Mouse (Mus musculus): Measurements from ENCODE around the gene Anxa5.
A peak's percentile ranks its signal among the peaks of the same experiment; 100 is the strongest.

The Anxa5 gene

DNA sequence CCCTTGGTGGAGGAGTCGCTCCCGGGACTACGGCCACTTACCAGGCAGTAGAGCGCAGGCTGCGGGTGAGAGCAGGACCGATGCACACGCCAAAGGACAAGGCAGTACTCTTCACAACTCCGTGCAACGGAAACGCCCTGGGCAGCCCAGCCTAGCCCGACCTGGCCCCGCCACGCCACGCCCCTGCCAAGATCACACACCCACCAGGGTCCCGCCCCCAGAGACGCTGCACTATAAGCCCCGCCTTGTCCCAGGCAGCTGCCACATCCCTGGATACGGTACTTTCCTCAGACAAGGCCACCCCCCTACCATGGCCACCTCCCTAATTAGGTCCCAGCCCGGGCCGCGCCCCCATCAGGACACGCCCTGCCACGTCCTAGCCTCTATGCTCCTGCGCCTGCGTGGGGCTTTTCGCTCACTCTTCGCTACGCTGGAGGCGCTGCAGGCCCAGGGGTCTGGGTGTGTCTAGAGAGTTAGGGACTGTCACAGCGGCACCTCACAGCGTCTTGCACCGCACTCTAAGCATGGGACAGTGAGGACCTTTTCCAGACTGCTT is at the start of gene Anxa5, which contains the start of gene 1810062G17Rik:
TSS of gene Anxa5 (minus strand) at position 363 of the 556 bp plus-strand sequence.
TSS of gene 1810062G17Rik (plus strand) at position 406 of the 556 bp plus-strand sequence.
- DNase-seq (ENCODE audit: low read depth, low spot score), result peak; percentile 93

DNA sequence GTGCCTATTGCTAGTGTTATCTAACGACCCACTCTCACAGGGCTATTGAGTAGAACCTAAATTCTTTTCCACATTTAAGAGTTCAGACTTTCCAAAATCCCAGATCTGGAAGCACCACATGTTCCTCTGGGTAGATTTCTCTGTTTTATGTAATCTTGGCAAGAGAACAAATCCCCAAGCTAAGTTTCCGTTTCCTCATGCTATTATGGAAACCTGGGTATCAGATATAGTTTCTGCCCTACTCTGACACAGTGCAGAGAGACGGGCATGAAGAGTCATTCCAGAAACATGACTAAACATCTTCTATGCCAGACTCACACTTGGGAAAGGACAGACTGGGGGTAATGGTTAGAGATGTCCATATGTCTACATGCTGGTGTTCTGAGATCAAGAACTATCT is 48.8 kb upstream of the Anxa5 start:
- no peak for DNase-seq (ENCODE audit: low read depth, low spot score)

DNA sequence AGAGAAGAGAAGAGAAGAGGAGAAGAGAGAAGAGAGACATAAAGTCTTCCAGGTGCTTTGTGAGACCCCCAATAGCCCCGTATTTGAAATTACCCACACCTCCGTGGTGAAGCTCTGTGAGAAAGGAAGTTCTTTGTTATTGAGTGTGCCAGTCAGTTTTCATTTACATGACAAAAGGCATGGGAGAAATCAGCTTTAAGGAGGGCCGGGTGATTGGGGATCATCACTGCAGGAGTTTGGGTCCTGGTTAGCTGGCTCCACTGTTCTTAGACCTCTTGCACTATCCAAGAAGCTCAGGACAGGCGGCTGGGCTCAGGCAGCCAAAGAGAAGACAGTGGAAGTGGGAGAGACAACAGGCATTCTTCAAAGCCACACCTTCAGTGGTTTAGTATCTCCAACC is 46.4 kb upstream of the Anxa5 start:
- DNase-seq (ENCODE audit: low read depth, low spot score), result no peak

DNA sequence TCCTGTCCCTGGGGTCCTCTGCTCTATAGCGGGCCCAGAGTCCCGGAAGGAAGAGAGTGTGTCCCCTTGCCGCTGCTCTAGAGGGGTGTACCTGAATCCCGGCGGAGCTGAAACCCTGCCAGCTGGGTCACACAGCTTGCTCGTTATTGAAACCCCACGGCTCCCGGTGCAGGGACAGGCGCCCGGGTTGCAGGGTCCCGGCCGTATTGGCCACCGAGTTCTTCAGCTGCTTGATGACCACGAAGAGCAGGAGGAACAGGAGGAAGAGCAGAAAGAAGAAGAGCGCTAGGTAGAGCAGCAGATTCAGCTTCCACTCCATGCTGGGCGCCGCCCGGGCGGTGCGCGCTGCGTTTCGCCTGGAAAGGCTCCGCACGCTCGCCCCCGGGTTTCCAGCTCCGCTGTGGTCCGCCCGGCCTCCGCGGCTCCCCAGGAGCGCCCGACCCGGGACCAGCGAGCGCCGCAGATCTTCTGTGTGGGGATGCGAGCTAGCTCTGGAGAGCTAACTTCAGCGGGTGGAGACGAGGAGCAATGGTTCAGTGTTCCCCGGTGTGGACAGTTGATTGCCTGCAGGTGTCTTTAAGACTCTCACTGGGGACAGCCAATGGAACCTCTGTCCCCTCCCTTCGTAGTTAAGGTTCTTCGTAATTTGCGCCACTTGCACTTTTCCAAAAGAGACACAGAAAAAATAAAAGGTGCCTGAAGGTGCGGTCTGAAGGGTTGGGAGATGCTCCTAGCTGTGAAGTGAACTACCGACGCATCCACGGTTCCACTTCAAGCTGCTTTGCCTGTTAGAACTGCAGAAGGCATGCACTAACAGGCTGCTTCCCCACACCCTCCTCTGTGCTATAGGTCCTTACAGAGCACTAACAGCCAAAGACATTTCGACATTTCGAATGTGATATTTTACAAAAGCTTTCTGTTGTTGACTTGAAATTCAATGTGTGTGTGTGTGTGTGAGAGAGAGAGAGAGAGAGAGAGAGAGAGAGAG is 45.7 kb upstream of the Anxa5 start, which contains the start of gene Gm11549:
TSS of gene Gm11549 (minus strand) at position 741 of the 988 bp plus-strand sequence.
- peak; percentile 13 for DNase-seq (ENCODE audit: low read depth, low spot score)

DNA sequence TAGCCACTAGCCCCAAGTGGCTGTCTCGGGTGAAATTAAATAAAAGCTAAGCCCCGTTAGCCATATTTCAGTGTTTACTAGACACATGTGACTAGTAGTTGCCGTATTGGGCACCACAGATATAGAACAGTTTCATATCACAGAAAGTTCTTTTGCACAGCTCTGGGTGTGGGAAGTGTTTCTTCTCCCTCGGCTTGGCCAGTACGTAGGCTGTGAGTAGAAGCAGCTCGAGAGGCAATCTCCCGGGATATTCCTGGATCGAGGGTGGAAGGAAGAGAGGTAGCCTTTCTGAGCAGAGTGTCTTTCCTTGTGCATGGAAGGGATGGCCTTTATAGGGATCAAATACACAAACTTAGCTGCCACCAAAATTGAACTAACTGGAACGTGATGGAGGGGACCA is 40.5 kb upstream of the Anxa5 start:
- no peak for DNase-seq (ENCODE audit: low read depth, low spot score)

DNA sequence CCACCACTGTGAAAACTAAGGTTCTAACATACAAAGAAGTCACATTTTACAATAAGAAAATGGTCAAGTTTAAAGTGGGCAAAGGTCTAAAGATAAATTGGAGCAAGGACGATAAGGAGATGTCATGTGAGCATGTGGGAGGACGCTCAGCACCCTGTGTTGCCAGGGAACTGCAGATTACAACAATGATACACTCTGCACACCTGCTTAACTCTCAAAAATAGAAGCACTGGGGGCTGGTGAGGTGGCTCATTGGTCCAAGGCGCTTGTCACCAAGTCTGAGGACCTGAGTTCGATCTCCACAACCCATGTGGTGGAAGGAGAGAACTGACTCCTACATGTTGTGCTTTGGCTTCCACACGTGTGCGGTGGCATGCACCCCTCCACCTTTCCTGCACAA is 35.8 kb upstream of the Anxa5 start:
- no peak for DNase-seq (ENCODE audit: low read depth, low spot score)

DNA sequence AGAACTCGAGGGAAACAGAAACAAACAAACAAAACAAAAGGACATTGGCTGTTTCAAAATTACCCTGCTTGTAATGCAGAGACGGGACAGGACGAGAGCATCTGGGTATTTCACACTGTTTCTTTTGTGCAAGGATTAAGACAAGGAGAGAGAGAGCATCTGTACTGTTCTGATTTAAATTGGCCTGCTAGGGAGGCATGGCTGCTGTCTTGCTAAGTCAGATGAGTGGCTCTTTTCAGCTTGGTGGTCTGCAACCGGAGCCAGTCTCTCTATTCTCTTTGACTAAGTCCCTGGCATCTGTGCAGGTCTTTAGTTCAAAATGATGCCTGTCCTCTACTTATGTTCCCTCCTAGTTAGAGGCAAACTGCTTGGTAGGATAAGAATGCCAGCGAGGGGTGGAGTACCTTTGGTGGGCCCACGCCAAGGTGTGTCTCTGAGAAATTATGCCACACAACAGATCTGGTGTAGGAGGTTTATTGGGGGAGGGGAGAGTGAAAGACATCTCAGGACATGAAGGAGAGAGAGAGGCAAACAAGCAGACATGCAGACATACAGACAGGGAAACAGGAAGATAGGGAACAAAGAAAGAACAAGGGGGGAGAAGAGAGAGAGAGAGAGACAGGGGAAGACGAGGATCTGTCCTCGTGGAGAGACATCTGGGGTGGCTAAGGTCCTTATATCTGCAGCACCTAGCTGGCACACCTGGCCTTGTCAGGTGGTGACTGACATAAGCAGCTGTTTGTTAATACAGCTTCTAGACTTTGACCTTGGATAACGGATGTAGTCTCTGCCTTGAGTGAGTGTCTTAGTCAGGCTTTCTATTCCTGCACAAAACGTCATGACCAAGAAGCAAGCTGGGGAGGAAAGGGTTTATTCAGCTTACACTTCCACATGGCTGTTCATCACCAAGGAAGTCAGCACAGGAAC is 30.4 kb upstream of the Anxa5 start:
- no peak for DNase-seq (ENCODE audit: low read depth, low spot score)

DNA sequence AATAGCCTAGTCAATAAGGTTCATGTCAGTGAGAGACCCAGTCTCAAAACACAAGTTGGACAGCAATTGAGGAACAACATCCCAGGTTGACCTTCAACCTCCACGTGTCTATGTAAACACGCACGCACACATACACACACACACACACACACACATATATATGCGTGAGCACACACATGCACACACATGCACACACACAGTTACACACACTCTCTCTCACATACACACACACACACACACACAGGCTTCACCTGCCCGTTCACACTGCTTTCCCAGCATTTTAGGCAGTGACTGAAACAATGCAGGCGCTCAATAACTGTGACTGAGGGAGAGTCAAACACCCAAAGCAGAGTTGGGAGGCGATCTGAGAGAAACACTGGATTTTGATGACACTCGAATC is 29.6 kb upstream of the Anxa5 start:
- DNase-seq (ENCODE audit: low read depth, low spot score), result no peak

DNA sequence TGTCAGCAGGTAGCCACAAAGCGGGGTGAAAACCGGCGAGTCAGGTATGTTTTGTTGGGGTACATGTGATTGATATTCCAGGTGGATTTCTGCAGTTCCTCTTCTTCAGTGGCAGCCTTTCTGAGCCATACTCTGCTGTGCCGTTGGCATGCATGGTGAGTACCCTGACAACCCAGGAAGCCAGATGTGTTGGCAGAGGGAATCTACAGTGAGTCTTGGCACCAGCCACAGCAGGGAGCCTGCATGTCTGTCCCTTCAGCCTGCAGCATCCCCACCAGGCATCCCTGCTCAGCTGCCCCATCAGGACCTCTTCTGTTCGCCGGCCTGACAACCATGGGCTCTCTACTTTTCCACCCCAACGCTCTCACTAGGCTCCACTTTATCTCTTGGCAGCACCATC is 25.9 kb upstream of the Anxa5 start:
- no peak for DNase-seq (ENCODE audit: low read depth, low spot score)

DNA sequence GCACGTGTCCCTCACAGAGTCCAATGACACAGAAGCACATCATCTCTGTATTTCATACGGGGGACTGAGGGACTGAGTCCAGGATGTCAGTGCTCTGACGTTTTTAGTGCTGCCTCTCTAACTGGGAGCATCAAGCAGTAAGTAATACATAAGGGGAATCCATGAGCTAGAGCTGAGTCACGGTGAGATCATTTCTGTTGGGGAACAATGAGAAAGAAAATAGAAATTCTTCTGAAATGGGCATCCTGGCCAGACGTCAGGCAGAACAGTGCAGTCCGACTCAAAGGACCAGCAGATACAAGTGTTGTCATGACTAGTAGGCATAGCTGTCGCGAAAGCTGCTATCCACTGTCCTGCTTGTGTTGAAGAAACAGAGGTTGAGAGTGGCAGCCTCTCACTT is 25.3 kb upstream of the Anxa5 start:
- DNase-seq (ENCODE audit: low read depth, low spot score), result no peak

DNA sequence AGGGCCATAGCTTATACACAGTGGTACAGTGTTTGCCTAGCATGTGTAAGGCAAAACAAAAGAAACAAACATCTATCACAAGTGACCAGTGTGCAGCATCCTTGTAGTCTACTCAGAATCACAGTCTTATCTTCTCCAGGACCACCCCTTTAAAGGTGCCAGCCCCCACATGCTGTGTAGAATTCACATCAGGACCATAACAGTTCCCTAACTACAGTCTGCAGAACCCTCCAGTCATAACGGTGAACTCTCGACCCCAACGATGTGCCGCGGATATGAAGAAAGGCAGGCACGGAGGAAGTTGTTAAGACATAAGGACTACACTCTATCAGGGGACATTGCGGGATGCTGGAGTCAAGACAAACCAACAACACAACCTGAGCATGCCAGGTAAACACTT is 23.7 kb upstream of the Anxa5 start:
- no peak for DNase-seq (ENCODE audit: low read depth, low spot score)

DNA sequence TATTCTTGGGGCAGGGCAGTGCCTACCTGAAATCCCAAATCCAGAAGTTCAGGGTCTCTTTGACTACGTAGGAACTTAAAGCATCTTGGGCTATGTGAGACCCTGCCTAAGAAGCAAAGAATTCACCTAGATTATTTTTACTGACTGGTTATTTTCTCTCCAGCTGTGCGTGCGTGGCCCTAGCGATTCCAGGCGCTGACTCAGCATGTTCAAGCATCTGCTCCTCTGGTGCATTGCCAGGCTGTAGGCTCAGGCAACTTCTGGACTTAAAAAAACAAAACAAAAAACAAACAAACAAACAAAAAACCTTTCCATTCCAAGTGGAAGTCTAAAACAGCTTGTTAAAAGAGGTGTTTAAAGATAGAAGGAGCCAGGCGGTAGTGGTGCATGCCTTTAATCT is 22.5 kb upstream of the Anxa5 start:
- no peak for DNase-seq (ENCODE audit: low read depth, low spot score)

DNA sequence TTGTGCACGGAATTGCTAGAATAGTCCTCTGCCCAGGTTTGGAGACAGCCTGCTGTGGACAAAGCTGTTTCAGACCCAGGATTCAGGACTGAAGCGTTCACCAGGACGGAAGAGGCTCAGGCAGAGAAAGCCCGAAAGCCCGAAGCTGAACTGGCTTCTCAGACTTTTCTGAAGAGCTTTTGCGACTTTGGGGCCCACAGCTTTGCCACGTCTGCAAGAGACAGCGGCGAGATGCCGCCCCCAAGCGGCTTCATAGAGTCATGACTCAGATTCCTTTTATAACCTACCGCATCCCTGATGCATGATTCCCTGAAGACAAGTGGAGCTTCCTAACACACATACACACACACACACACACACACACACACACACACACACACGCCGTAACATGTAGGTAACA is 21.1 kb upstream of the Anxa5 start:
- peak; percentile 74 for DNase-seq (ENCODE audit: low read depth, low spot score)

DNA sequence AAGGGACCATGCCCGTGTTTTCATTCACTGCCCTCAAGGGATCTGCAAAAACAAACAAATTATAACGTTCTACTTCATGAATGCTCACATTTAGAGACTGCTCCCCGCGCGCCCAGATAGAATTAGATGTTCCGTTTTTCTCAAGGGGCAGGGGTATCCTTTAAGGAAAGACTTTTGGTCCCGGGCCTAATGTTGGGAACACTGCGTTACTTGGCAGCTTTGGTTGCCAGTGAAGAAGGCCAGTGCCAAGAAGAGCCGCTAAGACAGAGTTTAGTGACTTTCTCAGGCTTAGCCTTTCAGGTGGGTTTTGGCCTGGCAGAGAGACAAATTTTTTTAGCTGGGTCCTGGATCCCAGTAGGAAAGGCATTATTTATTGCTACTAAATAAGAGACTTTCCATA is 20.6 kb upstream of the Anxa5 start:
- DNase-seq (ENCODE audit: low read depth, low spot score), result no peak

DNA sequence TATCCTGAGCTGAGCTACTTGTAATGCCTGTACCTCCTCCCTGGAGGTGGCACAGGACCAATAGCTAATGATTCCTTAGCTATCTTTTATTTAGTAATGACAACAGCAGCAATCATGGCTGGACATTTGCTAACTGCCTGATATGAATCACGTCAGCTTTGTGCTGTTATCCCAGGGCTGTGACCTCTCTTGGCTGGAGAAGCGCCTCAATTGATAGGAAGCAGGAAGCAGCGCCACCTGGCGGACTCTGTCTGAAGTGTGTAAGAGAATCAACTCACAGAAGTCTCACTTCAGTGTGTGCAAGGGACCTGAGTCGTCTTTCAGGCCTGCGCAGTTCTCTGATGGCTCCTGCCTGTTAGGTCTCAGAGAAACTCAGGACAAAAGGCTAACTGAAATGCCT is 19.7 kb upstream of the Anxa5 start:
- DNase-seq (ENCODE audit: low read depth, low spot score), result peak; percentile 81

DNA sequence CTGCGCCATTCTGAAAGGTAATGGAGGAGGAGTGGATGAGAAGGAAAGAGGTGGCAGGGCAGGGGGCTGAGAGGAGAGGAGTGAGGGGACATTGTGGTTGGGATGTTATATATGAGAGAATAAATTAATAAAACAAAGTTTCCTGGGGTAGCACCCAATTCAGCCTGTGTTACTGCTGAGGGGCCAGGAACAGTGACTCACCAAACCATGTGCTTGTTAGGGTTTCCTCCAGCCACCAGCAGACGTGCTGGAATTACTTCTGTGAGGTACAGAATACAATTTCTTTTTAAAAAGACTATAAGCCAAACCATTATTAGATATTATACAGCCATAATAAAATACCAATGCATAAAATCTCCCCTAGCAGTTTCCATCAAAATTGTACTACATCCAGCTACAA is 18.9 kb upstream of the Anxa5 start:
- no peak for DNase-seq (ENCODE audit: low read depth, low spot score)

DNA sequence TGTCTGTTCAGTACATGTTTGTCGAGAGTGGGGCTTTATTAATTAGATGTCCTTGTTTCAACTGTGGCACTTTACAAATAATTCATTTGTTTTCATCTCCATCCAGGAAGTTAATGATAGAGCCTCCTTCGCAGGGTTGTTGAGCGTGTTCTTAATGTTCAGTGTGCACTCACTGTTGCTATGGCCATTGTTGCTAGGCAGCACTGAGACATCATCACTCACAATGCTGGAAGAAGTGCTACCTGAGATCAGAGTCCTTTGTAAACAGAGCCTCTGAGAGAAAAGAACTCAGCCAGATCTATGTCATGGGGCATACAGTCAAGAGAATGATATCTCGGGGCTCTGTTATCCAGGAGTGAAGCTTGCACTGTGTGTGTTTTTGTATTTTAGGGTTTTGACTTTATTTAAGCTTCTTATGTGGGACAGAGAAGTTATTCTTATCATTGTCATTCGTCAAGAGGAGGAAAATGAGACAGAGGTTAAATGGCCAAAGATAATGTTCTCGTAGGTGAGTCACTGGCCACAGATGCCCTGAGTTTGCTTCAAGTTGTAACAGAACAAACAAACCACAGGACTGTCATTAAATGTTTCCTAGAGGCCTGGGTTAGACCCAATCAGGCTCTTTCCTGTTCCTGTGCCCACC is 18.1 kb upstream of the Anxa5 start:
- no peak for DNase-seq (ENCODE audit: low read depth, low spot score)

DNA sequence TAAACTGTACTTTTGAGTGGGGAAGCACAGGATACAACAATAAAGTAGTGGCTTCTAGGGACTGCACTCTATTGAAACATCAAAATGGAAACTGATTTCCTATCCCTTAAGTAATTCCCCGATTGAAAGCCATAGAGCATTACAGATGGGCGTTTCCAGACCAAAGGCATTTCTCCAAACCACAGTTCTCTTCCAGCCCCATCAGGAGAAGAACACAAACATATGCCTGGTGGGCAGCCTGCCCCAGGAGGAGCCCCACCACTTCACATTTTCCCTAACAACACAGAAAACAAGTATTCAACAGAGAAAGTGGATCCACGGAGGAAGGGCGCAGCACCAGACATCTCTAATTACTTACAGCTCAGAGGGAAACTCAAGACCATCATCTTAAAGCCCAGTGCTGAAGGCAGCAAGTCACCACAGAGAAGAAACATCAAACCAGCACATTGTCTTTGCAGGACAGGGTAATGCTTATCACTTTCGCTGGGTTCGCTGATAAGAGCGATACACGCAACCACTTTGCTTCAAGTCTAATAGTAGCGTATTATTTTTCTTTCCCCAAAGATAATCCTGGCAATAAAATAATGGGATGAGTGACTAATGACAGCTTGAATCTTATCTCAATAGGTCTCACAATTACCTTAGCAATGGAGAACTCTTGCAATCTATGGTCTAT is 17.2 kb upstream of the Anxa5 start:
- no peak for DNase-seq (ENCODE audit: low read depth, low spot score)

DNA sequence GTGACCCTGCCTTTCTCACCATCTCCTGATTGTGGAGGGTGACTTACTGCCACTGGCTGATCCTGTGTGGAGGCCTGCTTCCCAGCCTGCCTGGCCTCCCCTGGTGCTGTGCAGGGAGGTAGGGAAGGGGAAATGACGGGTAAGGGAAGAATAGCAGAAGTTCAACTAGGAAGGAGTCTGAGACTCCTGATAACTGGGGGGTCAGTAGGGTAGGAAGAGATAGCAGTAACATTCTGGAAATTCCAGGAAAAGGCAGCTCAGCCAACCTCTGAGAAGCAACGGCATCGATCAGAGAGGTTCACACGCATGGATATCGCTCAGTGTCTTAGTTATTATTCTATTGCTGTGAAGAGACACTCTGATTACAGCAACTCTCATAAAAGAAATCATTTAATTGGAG is 15.8 kb upstream of the Anxa5 start:
- no peak for DNase-seq (ENCODE audit: low read depth, low spot score)

DNA sequence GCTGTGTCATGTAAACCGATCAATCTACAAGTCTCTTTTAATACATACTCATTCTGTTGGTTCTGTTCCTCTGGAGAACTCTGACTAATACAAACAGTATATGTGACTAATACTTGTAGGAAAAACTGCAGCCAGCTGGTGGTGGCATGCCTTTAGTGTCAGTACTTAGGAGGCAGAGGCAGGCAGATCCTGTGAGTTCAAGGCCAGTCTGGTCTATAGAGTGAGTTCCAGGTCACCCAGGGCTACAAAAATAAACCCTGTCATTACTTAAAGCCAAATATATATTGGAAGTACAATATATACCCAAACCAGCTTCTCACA is 13.9 kb upstream of the Anxa5 start:
- no peak for DNase-seq (ENCODE audit: low read depth, low spot score)
